Mouse (Mus musculus): ENCODE measurements around the gene Ntpcr.

DNA sequence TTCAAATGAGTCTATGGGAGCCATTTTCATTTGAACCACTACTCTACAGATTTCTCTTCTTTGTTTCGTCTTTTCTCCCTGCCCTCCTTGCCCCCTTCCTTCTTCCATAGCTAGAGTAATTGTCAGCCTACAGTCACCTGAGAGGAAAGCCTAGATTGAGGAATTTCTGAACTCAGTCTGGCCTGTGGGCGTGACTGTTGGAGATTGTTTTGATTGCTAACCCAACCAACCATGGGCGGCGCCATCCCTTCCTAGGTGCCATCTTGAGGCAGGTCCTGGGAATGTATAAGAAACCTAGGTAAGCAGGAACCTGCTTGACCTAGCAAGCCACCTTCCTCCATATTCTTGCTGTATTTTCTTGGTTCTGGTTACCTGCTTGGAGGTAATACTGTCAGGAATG lies 3.6 kb upstream of the Ntpcr start:
- TF ChIP-seq CTCF (IDR thresholded peaks at IDR 0.05; ENCODE audit: borderline replicate concordance, insufficient read depth, low read length): no peak
- no peak for TF ChIP-seq POLR2A (IDR thresholded peaks at IDR 0.05; ENCODE audit: low read depth, low read length)

Data from embryonic fibroblast, embryonic 13.5 days (primary cell).